Mouse (Mus musculus) embryonic facial prominence, embryonic 13.5 days (tissue): ENCODE measurements around the gene Ccdc106. TPM values are rescaled to one million over a fixed set of nuclear protein-coding genes. Genes with fewer than 3 reads are reported as not detected.
"Not testable (repeated sequence)": the region's sequence is repeated elsewhere in the genome, so short reads cannot be mapped to it uniquely, and the experiment has no call there.

Source experiments
- ATAC-seq: fragments of 200-750 bp; cut with Nextera tagmentation; 2 replicates; pipeline ENCODE4 v1.8.0; 2017; ENCODE audit warnings: low read depth; ENCODE audit not compliant: insufficient number of reproducible peaks, insufficient read depth, low FRiP score, low TSS enrichment
- H3K27ac ChIP-seq: fragments of 300-500 bp; sonication (generic); 2 replicates; pipeline ENCODE4 v1.5.1; 2015; ENCODE audit warnings: moderate library complexity, mild to moderate bottlenecking, inconsistent platforms
- H3K27me3 ChIP-seq: fragments of 300-500 bp; sonication (generic); 2 replicates; pipeline ENCODE4 v1.6.1; 2015; ENCODE audit warnings: mild to moderate bottlenecking, inconsistent platforms
- H3K36me3 ChIP-seq: fragments of 300-500 bp; sonication (generic); 2 replicates; pipeline ENCODE4 v1.6.1; 2015; ENCODE audit warnings: mild to moderate bottlenecking, inconsistent platforms
- H3K4me1 ChIP-seq: fragments of 300-500 bp; sonication (generic); 2 replicates; pipeline ENCODE4 v1.6.1; 2015; ENCODE audit warnings: inconsistent platforms
- H3K4me2 ChIP-seq: fragments of 300-500 bp; sonication (generic); 2 replicates; pipeline ENCODE4 v1.6.1; 2015; ENCODE audit warnings: moderate library complexity, mild to moderate bottlenecking, inconsistent platforms
- H3K4me3 ChIP-seq: fragments of 300-500 bp; sonication (generic); 2 replicates; pipeline ENCODE4 v1.5.1; 2015; ENCODE audit warnings: mild to moderate bottlenecking, inconsistent platforms
- H3K9ac ChIP-seq: fragments of 300-500 bp; sonication (generic); 2 replicates; pipeline ENCODE4 v1.6.1; 2015; ENCODE audit warnings: mild to moderate bottlenecking, inconsistent platforms
- H3K9me3 ChIP-seq: fragments of 300-500 bp; sonication (generic); 2 replicates; pipeline ENCODE4 v1.6.1; 2016; ENCODE audit warnings: inconsistent platforms
- WGBS: fragments of 180-500 bp; shearing (Covaris S2); methylation state at CpG from one replicate; pipeline ENCODE4 v1.1.7; 2015; ENCODE audit warnings: mixed read lengths; 5-methylcytosine and 5-hydroxymethylcytosine counted together
- polyA plus RNA-seq: library from polyadenylated mRNA; unstranded; fragments of >200 nt; fragmentation: Nextera tagmentation; extraction: Ambion mirVana; gene quantifications from 2 replicates; pipeline ENCODE4 v1.2.1, GENCODE M21; 2015

The Ccdc106 gene
- polyA plus RNA-seq, 1 experiment from 2014 or later = 46.1 TPM

- H3K9me3 ChIP-seq = peaks cover 21% of the 10 kb centered on the region; the same call in 1 of the 2 replicates
- peaks cover 28% of the 10 kb centered on the region for H3K4me1 ChIP-seq
- peak within 1 kb of the TSS; percentile 69 for H3K27ac ChIP-seq
- peak within 1 kb of the TSS; percentile 64 for H3K4me3 ChIP-seq
- peak; percentile 82 for ATAC-seq
- 6% methylated on average over 16 of the region's 26 CpGs for WGBS
- H3K36me3 ChIP-seq = peaks cover 32% of the 10 kb centered on the region
- H3K9ac ChIP-seq = peak within 1 kb of the TSS; percentile 92
- H3K27me3 ChIP-seq = peaks cover 17% of the 10 kb centered on the region
- peak within 1 kb of the TSS; percentile 81 for H3K4me2 ChIP-seq
These were observed 24.1 kb upstream of the Ccdc106 start, which contains the start of gene Zfp579 for GRCm38 (mm10) chr7:4996003-4996895. Zfp579 (minus strand) TSS chr7:4996158.

GRCm38 (mm10) chr7:4996934-4997333 is 23.4 kb upstream of the Ccdc106 start:
- Histone ChIP-seq H3K4me2 (peak overlapping the region; percentile 81), H3K4me3 (peak overlapping the region; percentile 64), H3K27me3 (peaks cover 17% of the 10 kb centered on the region), H3K9ac (peak overlapping the region; percentile 92; the same call in 1 of the 2 replicates), H3K9me3 (peaks cover 15% of the 10 kb centered on the region; the same call in 1 of the 2 replicates), H3K36me3 (peaks cover 25% of the 10 kb centered on the region), H3K4me1 (peaks cover 28% of the 10 kb centered on the region), H3K27ac (peak overlapping the region; percentile 69)
- 49% methylated on average over 8 of the region's 8 CpGs for WGBS
- ATAC-seq = no peak

DNA sequence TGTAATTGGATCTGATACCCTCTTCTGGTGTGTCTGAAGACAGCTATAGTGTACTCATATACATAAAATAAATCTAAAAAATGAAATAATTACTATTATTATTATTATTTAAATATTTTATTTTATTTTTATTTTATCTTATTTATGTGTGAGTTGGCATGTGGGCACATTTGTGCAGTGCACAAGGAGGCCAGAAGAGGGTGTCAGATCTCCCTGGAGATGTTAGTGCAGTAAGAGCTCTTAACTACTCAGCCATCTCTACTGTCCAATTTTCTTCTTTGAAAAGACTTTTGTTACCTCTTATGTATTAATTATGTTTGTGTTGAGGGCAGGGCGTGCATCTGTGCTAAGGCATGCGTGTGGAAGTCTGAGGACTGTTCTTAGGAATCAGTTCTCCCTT is 20.5 kb upstream of the Ccdc106 start:
- Histone ChIP-seq H3K36me3 (no peaks in the 10 kb centered on the region), H3K4me2 (no peak overlapping the region), H3K9me3 (no peaks in the 10 kb centered on the region), H3K4me1 (peaks cover 13% of the 10 kb centered on the region), H3K27me3 (no peaks in the 10 kb centered on the region; the same call in 1 of the 2 replicates), H3K4me3 (no peak overlapping the region), H3K9ac (no peak overlapping the region), H3K27ac (no peak overlapping the region)
- ATAC-seq = no peak
- 63% methylated on average over 2 of the region's 2 CpGs for WGBS

- 59% methylated on average over 8 of the region's 8 CpGs for WGBS
- not testable (repeated sequence) for H3K4me3 ChIP-seq, H3K9me3 ChIP-seq, H3K4me2 ChIP-seq, H3K27ac ChIP-seq, H3K27me3 ChIP-seq, H3K4me1 ChIP-seq, H3K9ac ChIP-seq, ATAC-seq
- peaks cover 19% of the 10 kb centered on the region for H3K36me3 ChIP-seq
These were observed 17.5 kb upstream of the Ccdc106 start for GRCm38 (mm10) chr7:5002876-5003275.

DNA sequence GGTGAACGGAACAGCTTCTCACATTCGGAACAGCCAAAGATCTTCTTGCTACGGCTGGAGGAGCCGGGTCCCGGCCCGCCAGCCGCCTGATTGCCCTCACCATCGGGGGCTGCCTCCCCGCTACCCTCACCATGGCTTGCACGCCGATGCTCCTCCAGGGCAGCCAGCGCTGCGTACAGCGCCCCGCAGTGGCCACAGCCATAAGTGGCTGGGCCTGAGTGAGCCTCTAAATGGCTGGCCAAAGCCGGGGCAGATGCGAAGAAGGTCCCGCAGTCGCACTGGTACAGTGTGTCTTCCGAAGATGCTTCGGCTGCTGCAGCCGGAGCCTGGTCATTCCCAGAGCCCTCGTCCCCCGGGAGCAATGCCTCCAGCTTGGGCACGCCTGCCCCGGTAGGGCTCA is 12.1 kb upstream of the Ccdc106 start:
- no peak overlapping the region for H3K27ac ChIP-seq
- no peak overlapping the region for H3K4me3 ChIP-seq
- H3K9ac ChIP-seq = no peak overlapping the region
- peaks cover 2% of the 10 kb centered on the region; the same call in 1 of the 2 replicates for H3K4me1 ChIP-seq
- peaks cover 70% of the 10 kb centered on the region for H3K36me3 ChIP-seq
- H3K9me3 ChIP-seq = 0 out of 2 replicates have a peak, but pooled peaks cover 6% of the 10 kb centered on the region
- no peak overlapping the region for H3K4me2 ChIP-seq
- no peaks in the 10 kb centered on the region for H3K27me3 ChIP-seq
- 97% methylated on average over 26 of the region's 26 CpGs for WGBS
- 0 out of 2 replicates have a peak, but pooled peaks have one; percentile 26 for ATAC-seq

GRCm38 (mm10) chr7:5012681-5013513 is 7.5 kb upstream of the Ccdc106 start:
- Histone ChIP-seq H3K4me3 (peak overlapping the region; percentile 56), H3K9me3 (no peaks in the 10 kb centered on the region), H3K27me3 (no peaks in the 10 kb centered on the region), H3K36me3 (peaks cover 57% of the 10 kb centered on the region), H3K27ac (no peak overlapping the region), H3K4me1 (peaks cover 10% of the 10 kb centered on the region), H3K9ac (no peak overlapping the region), H3K4me2 (peak overlapping the region; percentile 64)
- 93% methylated on average over 27 of the region's 27 CpGs for WGBS
- ATAC-seq = no peak

GRCm38 (mm10) chr7:5014251-5015117 is 5.9 kb upstream of the Ccdc106 start, which contains the start of the genes Zfp524 and Fiz1:
Zfp524 (plus strand) TSS chr7:5014415.
Fiz1 (minus strand) TSS chr7:5014697.
- H3K27ac ChIP-seq = peak within 1 kb of the TSS; percentile 98
- peak within 1 kb of the TSS; percentile 79 for H3K9ac ChIP-seq
- ATAC-seq = peak; percentile 82
- H3K27me3 ChIP-seq = no peaks in the 10 kb centered on the region
- WGBS = under 1% methylated on average over 42 of the region's 42 CpGs
- peak within 1 kb of the TSS; percentile 56 for H3K4me3 ChIP-seq
- peaks cover 41% of the 10 kb centered on the region for H3K36me3 ChIP-seq
- peaks cover 17% of the 10 kb centered on the region for H3K4me1 ChIP-seq
- H3K4me2 ChIP-seq = peak within 1 kb of the TSS; percentile 64
- no peaks in the 10 kb centered on the region for H3K9me3 ChIP-seq

GRCm38 (mm10) chr7:5015118-5016001 is 5.0 kb upstream of the Ccdc106 start, which contains the start of gene Gm44973:
Gm44973 (plus strand) TSS chr7:5015496.
- Histone ChIP-seq H3K27me3 (no peaks in the 10 kb centered on the region), H3K4me1 (peaks cover 17% of the 10 kb centered on the region), H3K27ac (peak within 1 kb of the TSS; percentile 98), H3K4me2 (peak within 1 kb of the TSS; percentile 64), H3K9me3 (no peaks in the 10 kb centered on the region), H3K4me3 (peak within 1 kb of the TSS; percentile 56), H3K36me3 (peaks cover 32% of the 10 kb centered on the region), H3K9ac (peak within 1 kb of the TSS; percentile 79)
- peak; percentile 74 for ATAC-seq
- WGBS = under 1% methylated on average over 62 of the region's 76 CpGs

DNA sequence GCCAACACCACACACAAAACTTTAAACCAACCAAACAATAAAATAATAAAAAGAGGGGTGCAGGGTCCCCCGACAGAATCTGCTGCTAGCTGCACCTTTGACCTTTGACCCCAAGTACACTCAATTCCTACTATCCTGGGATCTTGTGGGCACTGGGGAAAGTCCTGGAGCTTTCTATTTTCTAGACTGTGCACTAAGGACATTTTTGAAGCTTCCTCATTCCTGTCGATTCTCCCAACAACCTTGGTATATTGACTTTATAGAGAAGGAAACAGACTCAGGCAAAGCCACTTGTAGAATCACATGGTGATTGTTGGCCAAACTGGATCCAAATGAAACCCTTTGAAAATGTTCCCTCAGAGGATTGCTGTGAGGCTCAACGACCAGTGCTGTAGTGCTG is 4.3 kb upstream of the Ccdc106 start:
- WGBS = 64% methylated on average over 3 of the region's 3 CpGs
- Histone ChIP-seq H3K4me1 (peaks cover 17% of the 10 kb centered on the region), H3K27me3 (no peaks in the 10 kb centered on the region), H3K27ac (peak overlapping the region; percentile 98), H3K4me2 (peak overlapping the region; percentile 64), H3K36me3 (peaks cover 25% of the 10 kb centered on the region), H3K9me3 (no peaks in the 10 kb centered on the region), H3K9ac (peak overlapping the region; percentile 75), H3K4me3 (peak overlapping the region; percentile 56)
- ATAC-seq = no peak

DNA sequence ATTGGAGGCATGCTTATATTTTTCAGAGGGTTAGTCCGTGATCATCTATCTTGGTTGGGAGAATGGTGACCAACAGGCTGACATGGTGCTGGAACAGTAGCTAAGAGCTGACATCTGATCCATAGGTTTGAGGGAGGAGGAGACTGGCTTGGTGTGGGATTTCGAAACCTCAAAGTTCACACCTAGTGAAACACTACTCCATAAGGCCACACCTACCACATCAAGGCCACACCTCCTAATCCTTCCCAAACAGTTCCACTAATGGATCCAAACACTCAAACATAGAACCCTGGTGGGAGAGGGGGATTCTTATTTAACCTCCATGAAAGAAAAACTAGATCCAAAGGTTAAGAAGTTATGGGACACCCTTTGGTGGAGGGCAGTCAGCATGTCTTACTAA is 3.4 kb upstream of the Ccdc106 start:
- ATAC-seq = no peak
- H3K9me3 ChIP-seq = no peaks in the 10 kb centered on the region
- H3K4me2 ChIP-seq = no peak overlapping the region
- peaks cover 21% of the 10 kb centered on the region for H3K36me3 ChIP-seq
- no peaks in the 10 kb centered on the region for H3K27me3 ChIP-seq
- peaks cover 24% of the 10 kb centered on the region for H3K4me1 ChIP-seq
- H3K9ac ChIP-seq = no peak overlapping the region
- WGBS = 98% methylated on average over 2 of the region's 2 CpGs
- no peak overlapping the region for H3K27ac ChIP-seq
- H3K4me3 ChIP-seq = no peak overlapping the region
